Mouse (Mus musculus) thymus, postnatal 25 days (tissue): ENCODE results near the gene Ttll3.

Experiments used
- DNase-seq: peaks from one replicate; pipeline ENCODE4 v3.0.0; 2022

Gene Ttll3

DNA sequence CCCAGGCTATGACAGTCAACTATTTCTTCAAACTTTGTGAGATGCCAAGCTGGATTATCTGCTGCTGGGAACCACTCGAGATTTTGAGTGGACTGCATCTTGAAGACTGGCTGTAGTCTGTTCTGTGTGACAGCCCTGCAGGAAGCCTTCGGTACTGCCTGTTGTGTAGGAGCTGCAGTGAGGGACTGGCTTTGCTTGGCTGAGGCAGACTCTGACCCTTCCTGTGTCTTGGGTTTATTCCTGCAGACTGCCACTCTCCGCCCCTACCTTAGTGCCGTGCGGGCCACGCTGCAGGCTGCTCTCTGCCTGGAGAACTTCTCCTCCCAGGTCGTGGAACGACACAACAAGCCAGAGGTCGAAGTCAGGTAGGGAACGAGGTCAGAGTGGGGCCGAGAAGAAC lies 8.6 kb upstream of the Ttll3 start:
- DNase-seq: no peak

DNA sequence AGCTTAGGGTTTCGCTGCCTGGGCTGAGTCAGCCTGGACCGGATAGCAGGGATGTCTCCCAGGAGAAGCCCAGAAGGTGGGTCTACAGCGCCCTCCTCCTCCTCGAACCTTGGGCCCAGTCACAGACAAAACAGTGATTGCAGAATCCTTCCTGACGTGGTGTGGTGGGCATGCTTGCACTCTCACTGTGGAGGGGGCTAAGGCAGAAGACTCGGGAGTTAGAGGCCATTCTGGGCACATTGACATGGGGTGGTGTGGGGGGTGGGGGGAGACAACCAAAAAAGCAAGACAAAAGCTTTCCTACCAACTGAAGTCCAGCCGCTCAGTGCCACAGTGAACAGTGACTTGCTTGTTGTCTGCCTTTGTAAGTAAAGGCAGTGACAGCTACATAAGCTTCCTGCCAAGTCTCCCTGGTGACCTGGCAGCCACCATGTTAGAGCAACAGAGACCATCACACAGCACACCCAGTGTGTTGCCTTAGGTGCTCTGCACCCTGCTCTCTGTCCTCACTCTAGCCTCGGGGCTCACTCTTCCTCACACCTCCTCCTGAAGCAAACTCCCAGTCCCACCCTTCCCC lies 4.6 kb upstream of the Ttll3 start:
- no peak for DNase-seq

DNA sequence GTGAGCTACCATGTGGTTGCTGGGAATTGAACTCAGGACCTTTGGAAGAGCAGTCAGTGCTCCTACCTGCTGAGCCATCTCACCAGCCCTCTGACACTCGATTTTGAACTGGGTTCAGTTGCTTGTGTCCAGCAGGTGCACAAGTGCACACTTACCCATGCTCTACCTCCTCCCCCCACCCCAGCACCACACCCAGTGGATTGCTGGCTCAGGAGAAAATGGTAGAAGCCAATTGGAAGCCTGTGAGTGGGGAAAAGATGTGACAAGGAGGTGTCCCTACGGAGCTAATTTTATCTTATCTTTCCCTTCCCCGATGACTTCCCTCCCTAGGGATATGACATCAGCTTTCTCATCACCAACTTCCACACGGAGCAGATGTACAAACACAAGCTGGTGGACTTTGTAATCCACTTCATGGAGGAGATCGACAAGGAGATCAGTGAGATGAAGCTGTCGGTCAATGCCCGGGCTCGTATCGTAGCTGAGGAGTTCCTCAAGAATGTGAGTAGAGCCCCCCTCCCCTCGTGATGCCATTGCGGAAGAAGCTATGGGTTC lies 3.8 kb upstream of the Ttll3 start:
- DNase-seq: no peak

DNA sequence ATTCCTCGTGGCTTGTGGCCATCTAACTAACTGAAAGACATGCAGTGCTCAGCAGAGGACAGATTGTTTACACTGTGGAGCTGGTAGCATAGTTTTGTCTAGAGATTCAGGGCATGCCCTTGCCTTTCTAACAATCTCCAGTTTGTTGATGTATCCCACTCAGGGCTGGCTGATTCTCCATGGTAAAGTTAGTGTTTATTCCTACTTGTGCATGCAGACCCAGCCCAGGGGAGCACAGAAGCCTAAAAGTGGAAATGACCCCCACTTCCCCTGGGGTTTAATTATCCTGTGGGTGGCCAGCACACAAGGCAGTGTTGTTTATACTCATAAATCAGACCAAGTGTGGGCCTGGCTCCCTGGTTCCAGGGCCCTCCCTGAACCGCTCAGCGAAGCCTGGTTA lies 3.0 kb upstream of the Ttll3 start:
- DNase-seq: no peak

DNA sequence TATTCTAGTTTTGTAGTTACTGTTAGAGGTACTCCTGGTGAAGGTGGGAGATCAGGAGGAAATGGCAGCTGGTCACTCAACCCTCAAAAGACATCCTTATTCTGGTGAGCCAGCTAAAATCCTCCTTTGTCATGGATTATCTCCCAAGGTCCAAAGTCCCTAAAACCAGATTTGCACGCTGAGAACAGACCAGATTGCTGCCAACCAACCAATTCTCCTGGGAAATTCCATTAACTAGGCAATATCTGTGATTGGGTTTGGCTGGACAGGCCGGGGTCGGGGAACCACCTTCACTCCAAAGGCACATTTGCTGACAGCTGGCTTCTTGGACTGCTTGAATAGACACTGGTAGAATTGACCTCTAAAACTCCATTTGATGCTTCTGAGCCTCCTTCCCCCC lies 1.7 kb downstream of the Ttll3 start:
- no peak for DNase-seq

DNA sequence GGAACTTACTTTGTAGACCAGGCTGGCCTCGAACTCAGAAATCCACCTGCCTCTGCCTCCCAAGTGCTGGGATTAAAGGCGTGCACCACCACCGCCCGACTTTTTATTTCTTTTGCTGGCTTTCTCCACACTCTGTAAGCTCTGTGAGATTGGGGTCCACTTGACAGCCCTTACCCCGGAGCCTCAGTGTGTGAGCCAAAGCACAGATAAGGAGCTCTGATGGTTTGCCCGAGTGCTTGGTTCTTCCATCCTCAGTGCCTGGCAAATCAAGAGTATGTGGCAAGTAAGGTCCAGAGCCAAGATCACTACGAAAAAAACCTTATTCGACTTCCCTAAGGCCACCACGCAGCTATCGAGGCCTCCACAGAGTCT lies 2.9 kb downstream of the Ttll3 start:
- no peak for DNase-seq

DNA sequence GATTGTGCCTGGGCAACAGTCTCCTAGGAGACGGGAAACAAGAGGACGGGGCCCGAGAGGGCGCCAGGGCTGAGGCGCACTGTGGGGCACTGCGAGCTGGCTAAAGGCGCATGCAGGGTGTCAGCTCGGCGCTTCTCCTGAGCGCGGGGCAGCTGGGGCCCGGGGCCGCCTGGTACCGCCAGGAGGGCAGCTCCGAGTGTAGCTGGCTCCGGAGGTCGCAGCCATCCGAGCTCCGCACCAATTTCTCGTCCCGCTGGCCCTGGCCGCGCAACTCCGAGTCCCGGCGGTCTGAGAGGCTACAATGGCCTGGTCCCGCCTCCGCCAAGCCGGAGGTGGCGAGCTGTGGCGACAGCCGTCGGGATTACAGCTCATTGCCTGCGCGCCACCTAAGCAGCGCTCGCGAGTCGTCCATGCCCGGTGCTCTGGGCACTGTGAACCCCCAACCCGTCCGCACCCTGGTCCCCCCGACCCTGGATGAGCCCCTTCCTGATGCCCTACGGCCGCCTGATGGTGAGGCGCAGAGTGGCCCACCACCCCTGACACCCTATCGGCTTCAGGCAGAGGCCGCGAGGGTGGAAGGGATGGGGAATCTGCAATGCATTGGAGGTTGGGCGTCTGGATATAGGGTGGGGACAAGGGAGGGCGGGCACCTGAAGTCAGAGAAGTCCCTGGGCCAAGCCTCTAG lies 3.5 kb downstream of the Ttll3 start:
- DNase-seq: no peak

DNA sequence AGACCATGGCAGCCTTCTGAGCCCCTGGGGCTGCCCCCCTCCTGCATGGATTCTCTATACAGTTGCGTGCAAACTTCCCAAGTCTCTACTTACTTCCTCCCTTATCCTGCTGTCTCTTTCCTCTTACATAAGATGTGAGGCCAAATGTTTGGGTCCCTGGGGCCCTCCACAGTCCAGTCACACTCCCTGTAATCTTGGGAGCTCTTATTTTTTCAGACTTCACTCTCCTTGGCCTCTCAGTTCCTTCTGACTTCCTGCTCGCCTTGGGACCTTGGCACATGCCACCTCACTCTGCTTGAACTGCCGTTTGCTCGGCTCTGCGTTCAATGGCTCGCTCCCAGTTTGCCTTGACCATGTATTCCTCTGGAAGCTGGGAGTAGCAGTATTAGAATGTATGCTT lies 4.9 kb downstream of the Ttll3 start:
- DNase-seq: no peak

DNA sequence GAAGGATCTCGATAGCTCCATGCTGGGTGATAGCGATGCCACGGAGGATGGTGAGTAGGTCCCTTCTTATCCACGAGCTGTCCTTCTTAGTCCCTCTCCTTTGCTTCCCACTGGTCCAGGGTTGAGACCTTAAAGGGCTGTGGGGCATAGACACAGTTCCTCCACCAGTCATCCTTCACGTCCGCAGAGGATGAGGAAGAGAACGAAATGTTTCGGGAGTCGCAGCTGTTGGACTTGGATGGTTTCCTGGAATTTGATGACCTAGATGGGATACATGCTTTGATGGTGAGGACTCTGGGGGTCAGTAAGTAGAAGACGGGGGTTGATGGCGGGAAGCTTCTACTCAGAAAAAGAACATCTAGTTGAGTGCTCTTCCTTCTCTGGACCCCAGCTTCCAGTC lies 5.8 kb downstream of the Ttll3 start:
- no peak for DNase-seq

DNA sequence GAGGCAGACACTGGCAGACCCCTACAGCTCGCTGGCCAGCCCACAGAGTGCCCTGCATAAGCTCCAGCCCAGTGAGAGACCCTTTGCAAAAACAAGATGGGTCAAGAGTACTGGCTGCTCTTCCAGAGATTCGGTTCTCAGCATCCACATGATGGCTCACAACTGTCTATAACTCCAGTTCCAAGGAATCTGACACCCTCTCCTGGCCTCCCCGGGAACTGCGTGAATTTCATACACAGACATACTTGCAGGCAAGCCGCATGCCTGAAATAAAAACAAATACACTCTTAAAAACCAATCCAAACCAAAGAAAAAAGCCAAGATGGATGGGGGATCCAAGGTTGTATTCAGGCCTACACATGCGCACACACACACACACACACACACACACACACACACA lies 6.4 kb downstream of the Ttll3 start:
- no peak for DNase-seq

DNA sequence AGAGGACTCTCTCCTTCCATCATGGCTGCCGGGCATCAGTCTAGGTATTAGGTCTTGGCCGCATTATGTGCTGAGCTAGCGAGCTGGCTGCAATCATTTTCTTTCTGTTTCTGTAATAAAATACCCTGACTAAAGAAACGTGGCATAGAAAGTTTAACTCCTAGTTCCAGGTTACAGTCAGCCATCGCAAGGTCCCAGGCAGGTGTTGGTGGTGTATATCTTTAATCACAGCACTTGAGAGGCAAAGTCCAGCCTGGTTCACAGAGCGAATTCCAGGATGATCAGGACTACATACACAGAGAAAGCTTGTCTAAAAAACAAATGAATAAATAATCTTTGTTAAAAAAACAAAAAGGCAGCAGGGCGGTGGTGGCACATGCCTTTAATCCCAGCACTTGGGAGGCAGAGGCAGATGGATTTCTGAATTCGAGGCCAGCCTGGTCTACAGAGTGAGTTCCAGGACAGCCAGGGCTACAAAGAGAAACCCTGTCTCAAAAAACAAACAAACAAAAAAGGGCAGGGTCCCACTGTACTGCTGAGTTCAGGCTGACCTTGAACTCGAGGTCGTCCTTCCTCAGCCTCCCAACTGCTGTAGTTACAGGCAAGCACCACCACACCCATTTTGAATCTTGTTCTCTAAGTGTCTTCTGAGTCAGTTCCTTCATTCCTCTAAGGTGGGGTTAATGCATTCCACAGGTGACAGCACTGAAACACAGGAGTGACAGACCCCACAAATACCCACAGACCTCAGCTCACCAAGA lies 7.4 kb downstream of the Ttll3 start:
- DNase-seq: no peak

DNA sequence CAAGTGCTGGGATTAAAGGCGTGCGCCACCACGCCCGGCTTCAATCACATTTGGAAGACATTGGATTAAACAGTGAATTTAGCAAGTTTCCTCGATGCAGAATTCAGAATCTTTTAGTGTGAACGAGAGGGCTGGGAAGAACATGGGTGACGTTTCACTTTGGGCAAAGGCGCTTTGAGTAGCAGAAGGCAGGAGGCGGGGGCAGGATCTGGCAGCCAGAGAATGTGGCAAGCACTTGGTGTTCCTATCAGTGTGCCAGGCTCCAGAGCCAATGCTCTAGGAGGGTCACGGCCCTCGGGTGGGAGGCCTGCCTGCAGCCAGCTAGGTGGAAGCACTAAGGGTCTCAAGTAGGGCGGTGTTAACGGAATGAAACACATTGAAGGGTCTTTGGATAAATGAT lies 13.0 kb downstream of the Ttll3 start:
- DNase-seq: no peak

DNA sequence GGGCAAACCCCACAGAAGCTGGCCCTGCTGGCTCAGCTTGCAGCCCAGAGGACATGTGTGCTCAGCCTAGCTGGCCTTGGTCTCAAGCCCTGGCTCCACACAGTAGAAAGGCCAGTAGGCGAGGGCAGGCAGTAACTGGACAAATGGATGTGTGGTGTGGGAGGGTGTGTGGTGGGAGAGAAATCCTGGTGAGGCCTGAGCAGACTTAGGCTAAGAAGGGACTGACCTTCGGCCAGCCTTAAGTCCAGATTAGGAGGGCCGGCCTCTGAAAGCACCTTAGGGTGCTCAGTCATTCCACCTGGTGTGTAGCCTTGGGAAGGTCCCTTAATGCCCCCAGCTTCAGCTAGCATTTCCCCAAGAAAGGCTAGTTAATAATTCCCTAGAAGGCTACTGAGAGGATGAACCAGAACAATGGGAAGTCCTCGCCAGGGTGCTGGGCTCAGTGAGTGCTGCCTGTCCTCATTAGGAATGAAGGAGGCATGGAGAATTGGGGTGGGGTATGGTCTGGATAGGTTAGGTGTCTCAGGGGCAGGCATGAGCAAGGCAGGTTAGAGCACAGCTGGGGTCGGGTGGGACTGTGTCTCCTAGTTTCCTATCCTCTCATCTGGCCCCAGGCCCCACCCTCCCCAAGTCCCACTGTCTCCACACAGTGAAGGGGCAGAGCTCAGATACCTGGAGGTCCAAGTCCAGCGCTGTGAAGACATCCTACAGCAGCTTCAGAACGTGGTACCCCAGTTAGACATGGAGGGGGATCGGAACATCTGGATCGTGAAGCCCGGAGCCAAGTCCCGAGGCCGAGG lies 15.8 kb downstream of the Ttll3 start:
- no peak for DNase-seq

DNA sequence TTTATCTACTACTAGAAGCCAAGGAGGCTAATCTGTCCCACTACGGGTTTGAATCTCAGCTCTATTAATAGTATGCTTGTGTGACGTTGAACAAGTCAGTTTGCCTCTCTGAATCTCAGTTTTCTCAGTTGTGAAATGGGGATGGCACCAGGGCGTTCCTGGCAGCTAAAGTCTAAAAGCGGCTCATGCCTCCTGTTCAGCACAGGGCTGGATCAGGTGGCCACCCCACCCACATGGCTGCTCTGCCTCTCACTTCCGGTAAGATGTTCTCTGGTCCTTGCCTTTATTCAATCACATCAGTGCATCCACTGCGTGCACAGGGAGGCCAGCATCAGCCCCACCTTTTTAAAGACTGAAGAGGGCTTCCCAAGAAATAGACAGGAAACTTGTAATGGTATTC lies 16.4 kb downstream of the Ttll3 start:
- no peak for DNase-seq

DNA sequence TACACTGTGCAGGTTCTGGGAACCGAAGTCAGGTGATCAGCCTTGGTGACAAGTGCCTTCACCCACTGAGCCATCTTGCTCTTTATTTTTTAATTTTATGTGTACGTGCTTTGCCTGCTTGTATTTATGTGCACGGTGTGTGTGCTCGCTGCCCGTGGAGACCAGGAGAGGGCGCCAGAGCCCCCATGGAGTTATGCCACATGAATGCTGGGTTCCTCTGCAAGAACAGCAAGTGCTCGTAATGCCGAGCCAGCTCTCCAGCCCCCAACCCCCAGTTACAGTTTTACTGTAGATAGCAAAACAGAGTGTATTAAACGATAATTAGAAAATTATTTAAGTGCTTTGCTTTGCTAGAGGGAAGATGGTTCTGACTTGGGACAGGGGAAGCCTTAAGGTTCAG lies 17.6 kb downstream of the Ttll3 start:
- DNase-seq: peak; percentile 20

DNA sequence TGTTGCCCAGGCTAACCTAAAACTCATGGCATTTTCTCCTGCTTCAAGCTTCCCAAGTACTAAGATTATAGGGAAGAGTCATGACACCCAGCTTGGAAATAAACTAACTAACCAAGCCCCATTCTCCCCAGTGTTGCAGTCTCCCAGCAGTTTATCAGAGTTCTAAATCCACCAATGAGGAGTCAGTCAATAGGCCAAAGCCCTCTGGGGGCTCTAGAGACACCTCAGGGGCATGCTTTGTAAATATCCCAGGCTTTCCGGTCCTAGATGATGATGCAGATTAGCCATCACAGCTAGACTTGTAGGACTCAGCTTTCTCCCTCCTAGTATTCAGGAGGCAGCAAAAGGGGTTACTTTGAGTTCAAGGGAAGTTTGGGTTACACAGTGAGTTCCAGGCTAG lies 20.9 kb downstream of the Ttll3 start:
- no peak for DNase-seq

DNA sequence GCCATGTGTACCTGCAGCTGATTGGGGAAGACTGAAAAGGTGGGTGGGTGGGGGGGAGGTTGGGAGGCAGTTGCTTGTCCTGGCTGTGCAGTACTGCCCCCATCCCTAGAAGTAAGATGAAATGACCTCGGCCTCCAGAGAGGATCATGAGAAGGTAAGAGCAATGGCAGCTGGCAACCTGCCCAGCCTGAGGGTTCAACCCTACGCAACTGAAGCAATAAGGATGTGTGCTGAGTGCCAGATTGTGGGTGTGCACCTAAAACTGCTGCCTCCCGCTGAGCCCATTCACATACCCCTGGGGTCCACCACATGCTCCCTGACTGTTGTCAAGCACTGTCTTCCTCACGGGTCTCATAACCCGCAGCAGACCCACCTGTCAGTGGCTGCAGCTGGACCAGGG lies 27.4 kb downstream of the Ttll3 start:
- no peak for DNase-seq

DNA sequence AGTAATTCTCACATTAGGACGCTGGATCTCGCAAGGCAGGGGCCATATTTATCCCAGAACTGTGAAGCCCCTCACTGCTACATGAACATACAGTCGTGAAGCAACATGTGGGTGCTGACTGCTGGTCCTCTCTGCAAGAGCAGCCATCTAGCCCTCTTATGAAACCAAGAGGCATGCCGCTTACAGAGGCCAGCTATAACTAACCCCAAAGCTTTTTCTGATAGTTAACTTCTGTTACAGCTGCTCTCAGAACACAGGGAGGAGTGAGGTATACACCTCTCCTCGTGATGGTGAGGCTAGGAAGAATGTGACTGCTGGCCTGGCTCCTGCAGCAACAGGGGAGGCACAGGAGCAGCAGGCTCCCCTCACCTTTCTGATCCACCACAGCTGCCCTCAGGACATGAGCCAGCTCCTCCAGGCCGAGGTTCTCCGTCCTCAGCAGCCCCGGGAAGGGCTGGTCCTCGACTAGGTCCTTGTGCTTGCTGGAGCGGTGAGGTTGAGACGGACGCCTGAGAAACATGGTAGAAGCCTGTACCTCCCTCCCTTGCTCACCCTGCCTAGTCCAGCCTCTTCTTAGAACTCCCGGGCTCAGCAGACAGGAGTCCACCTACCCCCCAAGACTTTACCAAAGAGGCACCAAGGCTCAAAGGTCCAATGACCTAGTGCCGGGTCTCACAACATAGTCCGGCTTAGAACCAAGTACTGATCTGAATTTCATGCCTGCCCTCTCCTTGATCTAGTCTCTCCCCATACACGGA lies 29.6 kb downstream of the Ttll3 start:
- DNase-seq: no peak

DNA sequence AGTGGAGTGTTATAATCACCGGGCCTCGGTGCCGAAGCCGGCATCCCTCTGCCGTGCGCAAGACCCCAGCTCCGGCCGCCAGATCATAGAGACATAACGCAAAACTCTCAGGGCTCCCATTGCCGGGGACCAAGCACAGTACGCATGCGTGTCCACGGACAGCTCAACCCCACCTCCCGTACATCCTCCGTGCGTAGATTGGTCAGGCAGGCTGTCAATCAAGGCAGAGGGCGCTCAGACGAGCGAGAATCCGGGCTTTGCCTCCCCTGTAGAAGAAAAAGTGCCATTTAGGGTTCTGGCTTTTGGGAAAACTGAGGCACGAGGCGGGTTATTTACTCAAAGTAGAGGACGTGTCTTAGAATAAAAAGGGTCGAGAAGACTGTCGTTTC lies 30.1 kb downstream of the Ttll3 start, which contains the start of gene Rpusd3:
Gene Rpusd3 (minus strand): TSS at position 142 of the 389 bp plus-strand sequence.
- peak; percentile 99 for DNase-seq

DNA sequence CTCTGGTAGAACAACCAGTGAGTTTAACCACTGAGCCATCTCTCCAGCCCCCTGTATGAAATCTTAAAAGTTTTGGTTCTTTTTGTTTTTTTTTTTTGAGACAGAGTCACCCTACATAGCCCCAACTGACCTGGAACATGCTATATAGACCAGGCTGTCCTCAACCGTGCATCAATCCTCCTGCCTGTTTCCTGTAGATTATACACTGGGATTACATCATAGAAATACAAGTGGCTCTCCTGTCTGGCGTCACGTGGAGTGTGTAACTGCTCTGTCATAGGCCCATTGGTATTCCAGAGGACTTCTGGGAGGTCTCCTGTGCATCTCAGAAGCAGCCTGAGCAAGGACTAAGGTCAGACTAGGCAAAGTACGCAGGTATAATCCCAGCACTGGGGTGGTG lies 33.9 kb downstream of the Ttll3 start:
- no peak for DNase-seq

DNA sequence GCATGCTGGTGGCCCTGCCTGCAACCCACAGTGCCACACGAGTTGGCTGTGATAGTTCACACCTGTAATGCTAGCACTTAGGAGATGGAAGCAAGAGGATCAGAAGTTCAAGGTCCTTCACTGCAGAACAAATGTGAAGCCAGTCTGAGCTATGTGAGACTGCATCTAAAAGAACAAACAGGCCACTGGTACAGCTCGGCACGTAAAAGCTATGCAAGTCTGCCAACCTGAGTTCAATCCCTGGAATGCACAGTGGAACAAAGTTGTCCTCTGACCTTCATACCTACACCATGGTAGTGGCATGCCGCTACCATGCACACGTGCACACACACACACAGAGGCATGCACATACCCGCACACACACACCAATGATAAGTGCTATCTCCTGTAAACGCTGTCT lies 35.1 kb downstream of the Ttll3 start:
- DNase-seq: no peak

DNA sequence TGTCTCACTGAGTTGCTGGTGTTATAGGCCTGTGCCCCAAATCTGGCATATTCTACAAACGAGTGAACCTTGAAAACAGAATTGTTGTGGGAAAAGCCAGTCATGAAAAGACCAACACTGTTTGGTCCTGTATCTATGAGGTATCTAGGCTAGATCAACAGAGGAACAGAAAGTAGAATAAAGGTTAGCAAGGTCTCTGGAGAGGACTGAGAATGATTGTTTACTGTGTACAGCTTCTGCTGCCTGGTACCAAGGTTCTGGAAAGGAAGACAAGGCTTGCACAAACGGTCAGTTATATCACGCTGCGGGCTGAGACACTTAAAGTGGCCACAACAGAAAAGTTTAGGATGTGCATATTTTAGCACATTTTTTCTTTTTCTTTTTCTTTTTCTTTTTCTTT lies 37.6 kb downstream of the Ttll3 start:
- DNase-seq: no peak

DNA sequence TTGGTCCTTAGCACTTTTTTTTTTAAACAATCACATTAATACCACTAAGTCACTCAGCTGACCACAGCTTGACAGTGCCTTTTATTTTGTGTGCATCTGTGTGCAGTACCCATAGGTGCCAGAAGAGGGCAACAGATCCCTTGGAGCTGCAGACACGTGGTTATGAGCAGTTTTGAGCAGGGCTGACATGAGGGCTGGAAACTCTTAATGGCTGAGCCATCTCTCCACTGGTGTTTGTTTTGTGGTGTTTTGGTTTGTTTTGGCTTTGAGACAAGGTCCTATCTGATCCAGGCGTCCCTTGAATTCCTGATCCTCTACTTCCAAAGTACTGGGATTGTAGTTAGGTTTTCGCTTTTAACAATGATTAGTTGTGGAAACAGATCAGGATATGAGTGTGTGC lies 38.3 kb downstream of the Ttll3 start:
- peak; percentile 66 for DNase-seq
